Mouse (Mus musculus): ENCODE results near the gene Mmp23. TPM values are rescaled to one million over a fixed set of nuclear protein-coding genes. Genes with fewer than 3 reads are reported as not detected.
"Not testable (repeated sequence)": the region's sequence is repeated elsewhere in the genome, so short reads cannot be mapped to it uniquely, and the experiment has no call there.

Mmp23 gene
- total RNA-seq (2015; ENCODE audit: low replicate concordance): 1.9 TPM in 1 of 2 replicates, not detected in the other
- not detected in 2 replicates for total RNA-seq (2017; ENCODE audit: low replicate concordance)

GRCm38 (mm10) chr4:155653086-155653450 is at the start of gene Mmp23:
Mmp23 (minus strand) TSS chr4:155653384.
- ATAC-seq (replicated peaks; ENCODE audit: low FRiP score, poor library complexity, severe bottlenecking): no peak

DNA sequence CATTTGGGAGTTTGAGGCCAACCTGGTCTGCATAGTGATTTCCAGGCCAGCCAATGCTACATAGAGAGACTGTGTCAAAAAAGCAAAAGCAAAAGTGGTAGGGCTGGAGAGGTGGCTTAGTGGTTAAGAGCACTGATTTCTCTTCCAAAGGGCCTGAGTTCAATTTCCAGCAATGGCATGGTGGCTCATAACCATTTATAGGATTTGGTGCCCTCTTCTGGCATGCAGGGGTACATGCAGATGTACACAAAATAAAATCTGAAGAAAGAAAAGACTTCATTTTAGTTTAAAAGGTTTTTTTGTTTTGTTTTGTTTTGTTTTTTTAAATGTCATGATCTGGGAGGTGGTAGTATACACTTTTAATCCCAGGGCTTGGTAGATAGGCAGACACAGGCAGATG is 47.2 kb upstream of the Mmp23 start:
- no peak for ATAC-seq (replicated peaks; ENCODE audit: low FRiP score, poor library complexity, severe bottlenecking)

- ATAC-seq (replicated peaks; ENCODE audit: low FRiP score, poor library complexity, severe bottlenecking): no peak
These were observed 43.4 kb upstream of the Mmp23 start for GRCm38 (mm10) chr4:155696261-155697255.

GRCm38 (mm10) chr4:155695531-155696062 is 42.4 kb upstream of the Mmp23 start:
- ATAC-seq (replicated peaks; ENCODE audit: low FRiP score, poor library complexity, severe bottlenecking): no peak

GRCm38 (mm10) chr4:155694482-155695401 is 41.6 kb upstream of the Mmp23 start:
- ATAC-seq (replicated peaks; ENCODE audit: low FRiP score, poor library complexity, severe bottlenecking): no peak

DNA sequence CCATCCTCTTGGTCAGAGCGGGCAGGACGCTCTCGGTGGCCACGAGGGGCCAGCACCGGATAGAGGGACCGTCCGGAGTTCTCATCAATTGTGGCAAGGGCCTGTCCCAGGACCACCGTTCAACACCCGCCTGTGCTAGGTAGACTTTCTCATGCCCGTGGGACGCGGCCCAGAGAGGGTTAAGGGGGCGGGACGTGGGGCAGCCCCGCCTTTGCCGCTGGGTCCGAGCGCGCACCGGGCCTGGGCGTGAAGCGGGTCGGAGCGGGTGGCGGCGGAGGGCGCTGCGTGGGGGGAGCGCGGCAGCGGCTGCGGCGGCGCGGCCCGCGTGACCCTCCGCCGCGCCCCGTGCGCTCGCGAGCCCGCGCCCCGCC is 40.9 kb upstream of the Mmp23 start, which contains the start of gene Fndc10:
Fndc10 (plus strand) TSS at position 232 of the 371 bp plus-strand sequence.
- no peak for ATAC-seq (replicated peaks; ENCODE audit: low FRiP score, poor library complexity, severe bottlenecking)

DNA sequence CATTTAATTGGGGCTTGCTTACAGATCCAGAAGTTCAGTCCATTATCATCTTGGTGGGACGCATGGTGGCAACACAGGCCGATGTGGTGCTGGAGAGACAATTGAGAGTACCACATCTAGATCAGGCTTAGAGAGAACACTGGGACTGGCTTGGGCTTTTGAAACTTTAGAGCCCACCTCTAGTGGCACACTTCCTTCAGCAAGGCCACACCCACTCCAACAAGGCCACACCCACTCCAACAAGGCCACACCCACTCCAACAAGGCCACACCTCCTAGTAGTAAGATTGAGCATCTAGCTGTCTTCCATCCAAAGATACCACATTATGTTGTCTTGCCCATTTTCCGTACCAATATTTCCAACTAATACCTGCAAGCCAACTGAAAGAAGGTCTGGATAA is 39.2 kb upstream of the Mmp23 start:
- ATAC-seq (replicated peaks; ENCODE audit: low FRiP score, poor library complexity, severe bottlenecking): no peak

DNA sequence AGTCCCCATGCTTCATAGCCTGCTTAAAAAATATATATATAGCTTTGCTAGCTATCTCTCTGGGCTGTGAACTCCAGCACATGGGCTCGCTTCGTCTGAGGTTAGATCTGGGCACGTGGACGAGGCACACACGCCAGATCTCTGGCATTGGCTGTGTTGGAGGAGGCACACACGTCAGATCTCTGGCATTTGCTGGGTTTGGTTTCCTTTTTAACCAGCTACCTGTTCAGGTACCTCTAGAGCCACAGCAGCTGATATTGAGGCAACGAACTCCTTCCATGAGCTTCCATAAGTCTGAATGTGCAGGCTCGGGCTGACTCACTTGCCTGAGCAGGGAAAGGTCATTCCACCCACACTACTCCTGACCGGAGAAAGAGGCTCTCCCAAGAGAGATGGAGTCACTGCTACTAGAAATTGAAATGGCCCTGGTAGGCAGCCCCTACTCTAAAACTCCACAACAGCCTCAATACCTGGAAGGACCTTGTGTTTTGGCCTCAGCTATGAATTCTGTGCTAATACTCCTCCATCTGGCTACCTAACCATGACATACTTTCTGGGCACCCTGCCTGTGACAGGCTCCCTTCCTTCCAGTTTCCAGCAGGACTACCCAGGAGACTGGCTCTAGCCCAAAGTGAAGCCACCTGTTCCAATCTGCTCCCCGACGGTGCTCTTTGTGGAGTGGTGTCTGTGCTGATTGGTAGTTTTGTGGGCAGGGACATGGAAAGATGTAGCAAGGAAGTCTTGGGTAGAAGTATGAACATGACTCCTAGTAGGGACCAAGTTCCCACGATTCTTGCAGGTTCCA is 37.6 kb upstream of the Mmp23 start:
- ATAC-seq (replicated peaks; ENCODE audit: low FRiP score, poor library complexity, severe bottlenecking): no peak

DNA sequence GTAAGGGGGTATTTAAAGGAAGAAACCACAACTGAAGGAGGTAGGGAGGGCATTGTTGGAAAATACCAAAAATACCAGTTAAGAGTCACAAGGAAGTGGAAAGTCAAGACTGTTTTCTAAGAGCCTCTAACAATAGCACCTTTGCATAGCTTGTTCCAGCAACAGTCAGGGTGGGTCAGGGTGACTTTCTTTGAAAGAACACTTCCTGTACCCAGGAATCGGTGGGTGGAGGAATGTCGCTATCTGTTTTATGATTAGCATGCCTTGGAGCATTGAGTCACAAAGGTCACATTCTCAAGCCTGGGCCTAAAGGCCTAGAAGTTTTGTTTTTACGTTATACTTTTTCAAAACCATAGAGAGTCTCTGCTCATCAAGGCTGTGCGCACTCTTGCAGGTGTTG is 34.6 kb upstream of the Mmp23 start:
- not testable (repeated sequence) for ATAC-seq (replicated peaks; ENCODE audit: low FRiP score, poor library complexity, severe bottlenecking)

- not testable (repeated sequence) for ATAC-seq (replicated peaks; ENCODE audit: low FRiP score, poor library complexity, severe bottlenecking)
These were observed 30.6 kb upstream of the Mmp23 start for GRCm38 (mm10) chr4:155683670-155684277.

DNA sequence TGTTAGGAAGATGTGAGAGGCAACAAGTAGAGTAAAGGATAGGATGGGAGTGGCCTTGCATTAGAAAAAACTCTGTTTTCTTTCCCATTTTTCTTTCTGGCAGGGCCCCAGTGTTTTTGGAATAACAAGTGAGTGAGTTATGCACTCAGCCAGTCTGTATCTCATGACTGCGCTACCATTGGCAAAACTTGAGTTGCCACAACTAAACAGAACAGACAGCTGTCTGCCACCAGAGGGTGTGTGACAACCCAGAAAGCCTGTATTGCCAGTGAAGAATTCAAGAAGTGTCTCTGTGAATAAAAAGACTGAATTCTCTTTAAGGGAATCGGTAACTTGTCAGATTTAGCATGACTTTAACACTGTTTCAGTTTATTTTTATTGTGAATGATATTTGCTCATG is 22.8 kb upstream of the Mmp23 start:
- ATAC-seq (replicated peaks; ENCODE audit: low FRiP score, poor library complexity, severe bottlenecking): peak; percentile 43; the same call in 1 of the 2 replicates

- ATAC-seq (replicated peaks; ENCODE audit: low FRiP score, poor library complexity, severe bottlenecking): no peak
These were observed 18.9 kb upstream of the Mmp23 start for GRCm38 (mm10) chr4:155672082-155672481.

DNA sequence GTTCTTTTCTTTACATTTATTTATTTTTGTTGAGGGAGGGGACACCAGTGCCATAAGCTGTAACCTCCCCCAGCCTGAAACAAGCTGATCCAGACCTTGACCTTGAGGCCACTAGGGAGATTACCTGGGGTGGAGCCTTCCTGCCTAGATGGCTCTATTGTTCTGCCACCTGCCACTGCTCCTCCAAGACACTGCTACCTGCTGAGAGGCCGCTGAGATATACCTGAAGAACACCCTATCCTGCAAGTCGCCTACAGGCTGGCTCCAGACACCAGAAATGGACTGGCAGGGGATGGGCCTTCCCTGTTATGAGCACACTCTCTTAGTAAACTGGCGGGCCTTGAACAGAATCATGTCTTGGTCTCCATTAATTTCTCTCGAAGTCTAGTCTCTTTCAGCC is 17.1 kb upstream of the Mmp23 start:
- ATAC-seq (replicated peaks; ENCODE audit: low FRiP score, poor library complexity, severe bottlenecking): not testable (repeated sequence)

DNA sequence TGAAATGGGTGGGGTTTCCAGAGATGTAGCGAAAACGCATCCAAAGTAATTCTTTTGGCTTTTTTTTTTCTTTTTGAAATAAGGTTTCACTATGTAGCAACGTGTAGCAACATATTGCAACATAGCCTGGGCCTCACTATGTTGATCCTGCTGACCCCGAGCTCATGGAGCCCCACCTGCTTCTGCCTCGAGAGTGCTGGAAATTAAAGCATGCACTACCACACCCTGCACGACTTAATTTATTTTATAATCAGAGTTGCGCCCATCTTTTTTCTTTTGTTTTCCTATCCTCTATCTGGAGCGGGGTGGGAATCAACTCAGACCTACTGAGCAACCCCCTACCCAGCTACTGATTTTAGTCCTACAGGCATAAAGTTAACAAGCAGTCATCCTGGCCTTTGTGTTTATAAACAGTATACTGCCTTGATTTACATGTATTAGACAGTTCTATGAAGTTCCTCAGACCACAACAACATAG is 16.5 kb upstream of the Mmp23 start:
- no peak; the same call in none of the 2 replicates for ATAC-seq (replicated peaks; ENCODE audit: low FRiP score, poor library complexity, severe bottlenecking)

GRCm38 (mm10) chr4:155668689-155669597 is 15.8 kb upstream of the Mmp23 start, which contains the start of gene Mib2:
Mib2 (minus strand) TSS chr4:155669198.
- ATAC-seq (replicated peaks; ENCODE audit: low FRiP score, poor library complexity, severe bottlenecking): peak; percentile 98

DNA sequence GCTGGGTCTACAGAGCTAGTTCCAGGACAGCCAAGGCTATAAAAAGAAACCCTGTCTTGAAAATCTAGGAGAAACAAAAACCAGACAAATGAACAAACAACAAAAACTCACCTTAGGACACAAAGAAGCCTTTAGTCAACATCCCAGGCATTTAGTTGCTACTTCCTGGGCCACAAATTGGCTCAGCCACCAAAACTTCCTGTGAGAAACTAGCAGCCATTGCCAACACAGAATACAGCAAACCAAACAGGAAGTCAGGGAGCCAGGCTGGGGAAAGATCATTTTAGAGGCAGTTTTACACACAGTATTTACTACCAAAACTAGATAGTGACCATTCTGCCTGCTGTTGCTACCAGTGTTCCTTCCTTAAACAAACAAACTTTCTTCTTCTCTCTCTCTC is 13.7 kb upstream of the Mmp23 start:
- no peak for ATAC-seq (replicated peaks; ENCODE audit: low FRiP score, poor library complexity, severe bottlenecking)

- no peak for ATAC-seq (replicated peaks; ENCODE audit: low FRiP score, poor library complexity, severe bottlenecking)
These were observed 7.5 kb upstream of the Mmp23 start for GRCm38 (mm10) chr4:155660641-155661040.

GRCm38 (mm10) chr4:155658961-155659360 is 5.8 kb upstream of the Mmp23 start:
- ATAC-seq (replicated peaks; ENCODE audit: low FRiP score, poor library complexity, severe bottlenecking): no peak

Data from erythroblast, adult 5-6 weeks (primary cell).